Mouse (Mus musculus): ENCODE measurements around the gene Rab36. TPM values are rescaled to one million over a fixed set of nuclear protein-coding genes. Genes with fewer than 3 reads are reported as not detected.
A peak's percentile ranks its signal among the peaks of the same experiment; 100 is the strongest.

Rab36 gene
- polyA plus RNA-seq, 1 experiment, result 1.4 TPM

- Histone ChIP-seq H3K27me3 (ENCODE audit: control insufficient read depth, insufficient read depth, low read length) (no peaks in the 10 kb centered on the region; the same call in 1 of the 2 replicates), H3K4me3 (ENCODE audit: control insufficient read depth, insufficient read depth, low read length) (no peak overlapping the region), H3K36me3 (ENCODE audit: control insufficient read depth, insufficient read depth, low read length) (no peaks in the 10 kb centered on the region), H3K27ac (ENCODE audit: control insufficient read depth, insufficient read depth, low read length) (no peak overlapping the region), H3K4me1 (replicated peaks; ENCODE audit: control insufficient read depth, insufficient read depth, low read length) (peaks cover 15% of the 10 kb centered on the region)
- 68% methylated on average over 5 of the region's 5 CpGs for WGBS
- TF ChIP-seq POLR2A (IDR thresholded peaks at IDR 0.05; ENCODE audit: control insufficient read depth, extremely low read depth, insufficient read depth, low read length, poor library complexity) (no peak), CTCF (IDR thresholded peaks at IDR 0.05; ENCODE audit: borderline replicate concordance, control insufficient read depth, extremely low read depth, insufficient read depth, low read length, poor library complexity) (no peak)
- no peak for DNase-seq
Measured at GRCm38 (mm10) chr10:75075665-75076064, 38.8 kb downstream of the Rab36 start.

GRCm38 (mm10) chr10:75078174-75079128 lies 41.6 kb downstream of the Rab36 start:
- Histone ChIP-seq H3K36me3 (ENCODE audit: control insufficient read depth, insufficient read depth, low read length) (no peaks in the 10 kb centered on the region; the same call in 1 of the 2 replicates), H3K27me3 (ENCODE audit: control insufficient read depth, insufficient read depth, low read length) (no peaks in the 10 kb centered on the region), H3K4me3 (ENCODE audit: control insufficient read depth, insufficient read depth, low read length) (no peak overlapping the region), H3K27ac (ENCODE audit: control insufficient read depth, insufficient read depth, low read length) (no peak overlapping the region), H3K4me1 (replicated peaks; ENCODE audit: control insufficient read depth, insufficient read depth, low read length) (peaks cover 13% of the 10 kb centered on the region)
- 56% methylated on average over 14 of the region's 14 CpGs for WGBS
- DNase-seq, result no peak
- TF ChIP-seq CTCF (IDR thresholded peaks at IDR 0.05; ENCODE audit: borderline replicate concordance, control insufficient read depth, extremely low read depth, insufficient read depth, low read length, poor library complexity) (no peak), POLR2A (IDR thresholded peaks at IDR 0.05; ENCODE audit: control insufficient read depth, extremely low read depth, insufficient read depth, low read length, poor library complexity) (no peak)

GRCm38 (mm10) chr10:75085330-75085729 lies 48.5 kb downstream of the Rab36 start:
- 73% methylated on average over 1 of the region's 1 CpGs for WGBS
- Histone ChIP-seq H3K27me3 (ENCODE audit: control insufficient read depth, insufficient read depth, low read length) (no peaks in the 10 kb centered on the region), H3K27ac (ENCODE audit: control insufficient read depth, insufficient read depth, low read length) (no peak overlapping the region), H3K4me1 (replicated peaks; ENCODE audit: control insufficient read depth, insufficient read depth, low read length) (no peaks in the 10 kb centered on the region), H3K4me3 (ENCODE audit: control insufficient read depth, insufficient read depth, low read length) (no peak overlapping the region), H3K36me3 (ENCODE audit: control insufficient read depth, insufficient read depth, low read length) (no peaks in the 10 kb centered on the region; the same call in 1 of the 2 replicates)
- no peak for DNase-seq
- no peak for TF ChIP-seq POLR2A (IDR thresholded peaks at IDR 0.05; ENCODE audit: control insufficient read depth, extremely low read depth, insufficient read depth, low read length, poor library complexity)
- TF ChIP-seq CTCF (IDR thresholded peaks at IDR 0.05; ENCODE audit: borderline replicate concordance, control insufficient read depth, extremely low read depth, insufficient read depth, low read length, poor library complexity), result no peak

GRCm38 (mm10) chr10:75088471-75088870 lies 51.6 kb downstream of the Rab36 start:
- Histone ChIP-seq H3K36me3 (ENCODE audit: control insufficient read depth, insufficient read depth, low read length) (no peaks in the 10 kb centered on the region), H3K27ac (ENCODE audit: control insufficient read depth, insufficient read depth, low read length) (no peak overlapping the region), H3K4me1 (replicated peaks; ENCODE audit: control insufficient read depth, insufficient read depth, low read length) (no peaks in the 10 kb centered on the region), H3K4me3 (ENCODE audit: control insufficient read depth, insufficient read depth, low read length) (no peak overlapping the region), H3K27me3 (ENCODE audit: control insufficient read depth, insufficient read depth, low read length) (no peaks in the 10 kb centered on the region)
- WGBS, result 95% methylated on average over 4 of the region's 4 CpGs
- DNase-seq, result no peak
- no peak for TF ChIP-seq CTCF (IDR thresholded peaks at IDR 0.05; ENCODE audit: borderline replicate concordance, control insufficient read depth, extremely low read depth, insufficient read depth, low read length, poor library complexity)
- TF ChIP-seq POLR2A (IDR thresholded peaks at IDR 0.05; ENCODE audit: control insufficient read depth, extremely low read depth, insufficient read depth, low read length, poor library complexity), result no peak

- TF ChIP-seq CTCF (IDR thresholded peaks at IDR 0.05; ENCODE audit: borderline replicate concordance, control insufficient read depth, extremely low read depth, insufficient read depth, low read length, poor library complexity) (no peak), POLR2A (IDR thresholded peaks at IDR 0.05; ENCODE audit: control insufficient read depth, extremely low read depth, insufficient read depth, low read length, poor library complexity) (no peak)
- Histone ChIP-seq H3K36me3 (ENCODE audit: control insufficient read depth, insufficient read depth, low read length) (no peaks in the 10 kb centered on the region), H3K27ac (ENCODE audit: control insufficient read depth, insufficient read depth, low read length) (peak overlapping the region; percentile 19; the same call in 1 of the 2 replicates), H3K27me3 (ENCODE audit: control insufficient read depth, insufficient read depth, low read length) (no peaks in the 10 kb centered on the region), H3K4me1 (replicated peaks; ENCODE audit: control insufficient read depth, insufficient read depth, low read length) (no peaks in the 10 kb centered on the region), H3K4me3 (ENCODE audit: control insufficient read depth, insufficient read depth, low read length) (no peak overlapping the region)
- WGBS, result 78% methylated on average over 10 of the region's 10 CpGs
- DNase-seq, result no peak
Measured at GRCm38 (mm10) chr10:75091478-75092152, 54.8 kb downstream of the Rab36 start.

DNA sequence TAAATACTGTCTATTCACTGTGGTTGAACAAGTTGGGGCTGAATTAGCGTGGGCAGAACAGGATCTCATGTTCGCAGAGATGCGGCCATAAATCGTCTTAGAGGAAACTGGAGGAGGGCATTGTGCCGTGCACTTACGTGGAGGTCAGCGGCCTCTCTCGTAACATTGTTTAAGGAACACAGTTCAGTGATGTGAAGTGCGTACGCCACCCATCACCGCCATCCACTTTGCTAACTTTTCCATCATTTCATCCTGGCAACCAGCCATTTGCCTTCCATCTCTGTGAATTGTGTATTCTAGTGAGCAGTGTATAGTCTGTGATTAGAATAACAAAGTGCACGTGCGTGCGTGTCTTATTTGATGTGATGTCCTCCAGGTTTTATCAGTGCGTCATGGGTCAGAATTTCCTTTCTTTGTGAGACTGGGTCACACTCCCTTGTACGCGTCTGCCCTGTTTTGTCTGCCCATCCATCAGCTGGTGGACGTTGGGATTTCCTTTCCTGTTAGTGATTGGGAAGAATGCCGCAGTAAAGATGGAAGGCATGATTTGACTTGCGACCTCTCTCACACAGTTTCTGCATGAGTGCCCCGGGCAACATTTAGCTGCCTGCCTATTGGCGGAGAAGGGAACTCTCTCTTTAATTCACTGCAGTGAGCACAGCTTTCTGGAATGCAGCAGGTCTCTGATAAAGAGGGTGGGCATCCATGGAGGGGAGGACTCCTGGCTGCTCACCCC lies 56.6 kb downstream of the Rab36 start:
- no peak for DNase-seq
- Histone ChIP-seq H3K27me3 (ENCODE audit: control insufficient read depth, insufficient read depth, low read length) (no peaks in the 10 kb centered on the region), H3K4me1 (replicated peaks; ENCODE audit: control insufficient read depth, insufficient read depth, low read length) (no peaks in the 10 kb centered on the region), H3K36me3 (ENCODE audit: control insufficient read depth, insufficient read depth, low read length) (no peaks in the 10 kb centered on the region), H3K27ac (ENCODE audit: control insufficient read depth, insufficient read depth, low read length) (no peak overlapping the region), H3K4me3 (ENCODE audit: control insufficient read depth, insufficient read depth, low read length) (no peak overlapping the region)
- WGBS, result 85% methylated on average over 22 of the region's 22 CpGs
- no peak for TF ChIP-seq CTCF (IDR thresholded peaks at IDR 0.05; ENCODE audit: borderline replicate concordance, control insufficient read depth, extremely low read depth, insufficient read depth, low read length, poor library complexity)
- no peak for TF ChIP-seq POLR2A (IDR thresholded peaks at IDR 0.05; ENCODE audit: control insufficient read depth, extremely low read depth, insufficient read depth, low read length, poor library complexity)
